Mouse (Mus musculus) left cerebral cortex, adult 11 months (tissue): Measurements from ENCODE around the gene Dirc2.

Experiments used
- DNase-seq: peaks from one replicate; pipeline ENCODE4 v3.0.0; 2022; ENCODE audit warnings: low spot score

The Dirc2 gene

GRCm38 (mm10) chr16:35772598-35772997 lies 3.4 kb upstream of the Dirc2 start:
- no peak for DNase-seq

DNA sequence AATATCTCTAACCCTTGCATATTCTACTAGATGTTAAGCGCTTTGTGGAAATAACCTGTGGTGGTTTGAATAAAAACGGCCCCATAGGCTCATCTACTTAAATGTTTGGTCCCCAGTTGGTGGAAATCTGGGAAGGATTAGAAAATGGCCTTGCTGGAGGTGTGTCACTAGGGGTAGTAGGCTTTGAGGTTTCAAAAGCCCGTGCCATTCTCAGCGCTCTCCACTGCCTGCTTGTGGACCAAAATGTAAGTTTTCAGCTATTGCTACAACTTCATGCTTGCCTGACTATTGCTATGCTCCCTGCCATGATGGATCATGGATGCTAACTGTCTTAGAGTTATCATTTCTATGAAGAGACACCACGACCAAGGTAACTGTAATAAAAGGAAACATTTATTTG lies 2.5 kb upstream of the Dirc2 start:
- DNase-seq = no peak

DNA sequence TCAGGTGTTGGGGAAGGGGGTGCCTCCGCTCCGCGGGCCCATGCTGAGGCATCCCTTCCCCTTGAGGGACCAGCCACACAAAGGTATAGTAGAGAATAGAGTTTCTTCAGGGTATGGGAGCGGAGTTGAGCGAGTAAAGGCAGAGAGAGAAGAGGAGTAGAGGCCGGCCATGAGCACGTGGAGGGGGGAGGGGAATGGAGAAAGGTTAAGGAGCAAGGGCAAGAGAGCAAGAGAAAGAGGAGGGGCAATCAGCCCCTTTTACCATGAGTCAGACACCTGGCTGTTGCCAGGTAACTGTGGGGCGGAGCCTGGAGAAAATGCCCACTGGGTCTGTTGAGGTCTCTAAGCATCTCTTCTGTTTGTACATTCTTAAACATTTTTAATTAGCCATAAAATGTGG lies 2.0 kb upstream of the Dirc2 start:
- DNase-seq = no peak

DNA sequence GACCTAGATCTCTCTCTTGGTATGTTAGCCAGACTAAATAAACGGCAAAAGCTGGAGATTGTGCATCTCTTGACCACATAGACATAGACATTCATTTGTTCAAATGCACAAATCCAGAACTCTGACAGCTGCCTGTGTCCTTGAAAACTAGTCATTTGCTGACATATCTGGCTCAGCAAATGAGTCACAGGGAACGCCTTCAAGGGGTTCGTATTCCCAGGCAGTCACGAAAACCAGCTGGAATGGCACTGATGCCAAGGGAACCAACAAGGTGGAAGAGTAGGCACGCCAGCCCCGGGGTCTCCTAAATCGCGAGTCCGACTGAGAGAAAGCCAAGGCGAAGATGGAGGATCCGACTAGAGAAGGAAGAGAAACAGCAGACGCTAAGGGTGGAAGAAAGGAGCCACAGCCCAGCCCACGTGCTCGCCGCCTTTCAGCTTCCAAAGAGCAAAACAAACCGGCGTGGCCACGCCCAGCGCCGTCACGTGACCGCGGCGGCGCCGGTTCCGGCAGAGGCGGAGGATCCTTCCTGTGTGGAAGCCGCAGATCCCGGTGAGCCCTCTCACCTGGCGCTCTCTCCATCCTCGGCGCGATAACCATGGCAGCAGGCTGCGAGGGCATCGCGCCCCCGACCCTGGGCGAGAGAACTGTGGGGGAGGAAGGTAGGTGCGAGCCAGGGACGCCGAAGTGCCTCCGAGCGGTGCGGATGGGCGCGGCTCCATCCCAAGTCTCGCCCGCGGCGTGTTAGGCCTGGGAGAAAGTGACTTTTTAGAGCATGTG lies 912 bp upstream of the Dirc2 start, which contains the start of gene Hspbap1:
Gene Hspbap1 (plus strand): TSS at position 498 of the 780 bp plus-strand sequence.
- DNase-seq = peak; percentile 81

- DNase-seq = no peak
These were observed 729 bp downstream of the Dirc2 start for GRCm38 (mm10) chr16:35768469-35768784.

- no peak for DNase-seq
These were observed 2.8 kb downstream of the Dirc2 start for GRCm38 (mm10) chr16:35766366-35766765.

- no peak for DNase-seq
These were observed 3.7 kb downstream of the Dirc2 start for GRCm38 (mm10) chr16:35765449-35765848.

DNA sequence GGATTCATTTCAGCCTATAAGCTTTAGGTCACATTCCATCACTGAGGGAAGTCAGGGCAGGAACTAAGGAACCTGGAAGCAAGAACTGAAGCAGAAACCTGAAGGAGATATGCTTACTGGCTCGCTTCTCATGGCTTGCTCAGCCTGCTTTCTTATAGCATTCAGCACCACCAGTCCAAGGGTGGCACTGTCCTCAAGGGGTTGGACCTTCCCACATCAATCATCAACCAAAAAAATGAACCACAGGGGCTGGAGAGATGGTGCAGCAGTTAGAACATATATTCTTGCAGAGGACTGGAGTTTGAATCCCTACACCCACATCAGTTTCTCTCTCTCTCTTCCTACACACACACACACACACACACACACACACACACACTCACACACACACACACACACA lies 4.2 kb downstream of the Dirc2 start:
- DNase-seq = no peak

GRCm38 (mm10) chr16:35763590-35764296 lies 5.4 kb downstream of the Dirc2 start:
- DNase-seq = no peak

DNA sequence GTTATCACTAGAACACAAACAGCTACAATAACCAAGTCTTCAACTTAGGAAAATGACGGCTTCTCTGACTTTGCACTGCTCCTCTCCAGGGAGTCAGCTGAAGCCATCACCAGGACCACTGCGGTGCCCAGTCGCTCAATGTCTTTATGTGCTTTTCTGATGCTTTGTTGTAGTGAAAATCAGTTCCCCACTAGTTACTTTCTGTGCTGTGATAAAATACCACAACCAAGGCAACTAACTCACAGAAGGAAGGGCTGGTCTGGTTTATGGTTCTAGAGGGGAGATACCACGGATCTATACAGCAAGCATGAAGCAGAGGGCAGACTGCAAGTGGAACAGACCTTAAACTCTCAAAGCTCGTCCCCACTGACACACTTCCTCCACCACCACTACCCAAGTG lies 9.8 kb downstream of the Dirc2 start:
- no peak for DNase-seq

GRCm38 (mm10) chr16:35756697-35757096 lies 12.5 kb downstream of the Dirc2 start:
- DNase-seq = no peak

GRCm38 (mm10) chr16:35755502-35756334 lies 13.4 kb downstream of the Dirc2 start:
- DNase-seq = no peak

- no peak for DNase-seq
These were observed 15.2 kb downstream of the Dirc2 start for GRCm38 (mm10) chr16:35753926-35754325.

DNA sequence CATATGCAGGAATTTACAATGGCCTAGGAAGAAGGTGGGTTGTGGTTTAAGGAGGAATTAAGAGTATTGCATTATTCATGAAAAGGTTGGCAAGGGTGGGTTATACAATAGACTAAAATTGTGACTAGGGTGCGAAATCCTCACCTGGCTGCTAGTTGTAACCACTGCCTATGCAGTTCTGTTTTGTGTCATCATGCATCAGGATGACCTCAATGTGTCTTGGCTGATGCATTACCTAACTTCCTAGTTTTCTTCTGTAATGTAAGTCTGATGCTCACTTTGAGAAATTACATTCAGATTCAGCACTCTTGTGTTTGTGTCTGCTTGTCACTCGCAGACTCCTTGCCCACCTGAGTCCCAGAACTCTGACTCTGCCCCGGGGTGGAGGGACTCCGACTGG lies 17.3 kb downstream of the Dirc2 start:
- DNase-seq = no peak

- DNase-seq = no peak
These were observed 19.8 kb downstream of the Dirc2 start for GRCm38 (mm10) chr16:35749385-35749784.

DNA sequence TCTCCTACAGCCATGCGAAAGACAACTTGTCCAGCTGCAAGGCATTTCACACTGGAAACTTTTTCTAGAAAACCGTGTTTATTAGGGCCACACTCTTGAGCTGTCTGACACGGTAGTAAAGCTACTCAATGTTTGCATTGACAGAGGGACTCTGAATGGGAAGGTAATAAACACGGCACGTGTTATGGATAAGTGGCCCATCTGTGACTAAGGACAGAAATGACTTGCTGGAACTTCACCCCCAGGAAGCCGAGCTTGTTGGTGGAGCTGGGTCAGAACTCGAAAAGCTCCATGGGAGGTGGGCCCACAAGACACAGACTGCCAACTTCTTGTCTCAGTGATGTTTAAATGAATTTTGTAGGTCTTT lies 20.9 kb downstream of the Dirc2 start:
- no peak for DNase-seq

DNA sequence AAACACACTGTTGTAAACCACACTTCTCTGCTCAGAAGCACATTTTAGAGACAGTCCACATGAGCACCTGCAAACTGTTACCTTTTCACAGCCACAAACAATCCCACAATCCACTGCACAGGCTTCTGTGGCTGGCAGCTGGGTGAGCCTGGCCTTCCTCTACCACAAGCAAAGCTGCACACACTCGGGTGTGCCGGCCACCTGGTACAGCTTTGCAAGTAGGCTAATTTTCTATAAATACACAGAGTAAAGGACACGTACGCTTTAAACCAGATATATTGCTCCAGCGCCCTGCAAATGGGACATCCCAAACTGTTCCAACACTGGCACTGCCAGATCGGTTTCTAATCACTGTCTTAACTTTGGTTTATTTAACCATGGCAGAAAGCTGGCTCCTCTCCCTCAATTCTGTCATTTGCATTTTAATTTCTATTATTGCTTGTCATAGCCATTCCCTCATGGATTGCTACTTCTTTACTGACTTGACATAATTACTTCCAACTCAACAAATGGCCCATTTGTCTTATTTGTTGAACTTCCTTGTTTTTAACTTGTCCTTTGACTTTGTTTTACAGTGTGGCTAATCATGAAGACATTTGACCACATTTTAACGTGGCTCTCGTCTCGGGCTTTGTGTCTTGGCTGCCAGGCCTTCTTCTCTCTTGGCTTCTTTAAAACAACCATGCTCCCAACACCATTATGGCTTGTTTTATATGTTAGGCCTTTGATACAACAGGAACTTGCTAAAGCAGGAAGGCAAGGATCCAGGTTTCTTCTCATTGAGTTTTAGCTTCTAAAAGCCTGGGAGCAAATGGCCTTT lies 21.5 kb downstream of the Dirc2 start:
- DNase-seq = no peak

- DNase-seq = no peak
These were observed 26.8 kb downstream of the Dirc2 start for GRCm38 (mm10) chr16:35742251-35742937.

DNA sequence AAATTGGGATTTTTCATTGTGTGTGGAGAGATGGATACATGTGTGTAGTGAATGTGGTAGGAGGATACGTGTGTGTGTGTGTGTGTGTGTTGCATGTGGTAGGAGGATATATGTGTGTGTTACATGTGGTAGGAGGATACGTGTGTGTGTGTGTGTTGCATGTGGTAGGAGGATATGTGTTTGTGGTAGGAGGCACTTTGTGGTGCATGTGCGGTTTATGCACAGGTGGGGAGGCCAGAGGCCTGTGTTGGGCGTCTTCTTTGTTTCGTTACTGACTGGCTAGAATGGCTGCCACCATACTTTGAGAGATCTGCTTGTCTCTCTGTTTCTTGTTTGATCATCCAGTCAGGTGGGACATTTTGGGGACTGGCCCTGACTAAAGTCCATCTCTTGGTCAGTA lies 27.5 kb downstream of the Dirc2 start:
- DNase-seq = no peak

- DNase-seq = no peak
These were observed 28.2 kb downstream of the Dirc2 start for GRCm38 (mm10) chr16:35740943-35741342.

DNA sequence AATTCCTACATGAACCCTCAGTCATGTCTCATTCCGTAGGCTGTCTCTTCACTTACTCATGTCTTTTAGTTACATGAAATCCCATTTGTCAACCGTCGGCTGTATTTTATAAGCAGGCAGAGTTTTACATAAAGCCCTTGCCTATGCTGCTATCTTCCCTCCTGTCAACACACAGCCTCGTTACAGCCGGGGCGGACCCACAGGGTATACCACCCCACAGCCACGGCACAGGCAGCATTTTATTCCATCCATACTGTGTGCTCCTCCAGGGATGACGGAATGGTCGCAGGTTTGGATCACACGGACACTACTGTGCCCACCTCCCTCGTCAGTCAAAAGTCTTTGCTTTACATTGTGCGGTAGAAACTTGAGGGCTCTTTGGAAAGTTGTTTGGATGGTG lies 28.8 kb downstream of the Dirc2 start:
- no peak for DNase-seq
